Mouse (Mus musculus) hindbrain, embryonic 15.5 days (tissue): ENCODE measurements at regions not wholly inside any gene's neighbourhood (a gene's known extent, or its start where the extent isn't known, plus 50 kb on each side); places are given as distances from the start of the nearest gene placed in this dataset.
A peak's percentile ranks its signal among the peaks of the same experiment; 100 is the strongest.

Source experiments
- ATAC-seq: fragments of 200-750 bp; cut with Nextera tagmentation; 2 replicates; pipeline ENCODE4 v1.8.0; 2017; ENCODE audit warnings: low read depth, moderate number of reproducible peaks, moderate TSS enrichment; ENCODE audit not compliant: low FRiP score
- H3K27ac ChIP-seq: fragments of 300-500 bp; sonication (generic); replicated peaks from 2 replicates; pipeline ENCODE4 v1.5.1; 2015; ENCODE audit warnings: mild to moderate bottlenecking, inconsistent platforms
- H3K27me3 ChIP-seq: fragments of 300-500 bp; sonication (generic); 2 replicates; pipeline ENCODE4 v1.6.1; 2015; ENCODE audit warnings: control low read depth, inconsistent platforms
- H3K36me3 ChIP-seq: fragments of 300-500 bp; sonication (generic); 2 replicates; pipeline ENCODE4 v1.6.1; 2015; ENCODE audit warnings: control low read depth, inconsistent platforms
- H3K4me1 ChIP-seq: fragments of 300-500 bp; sonication (generic); replicated peaks from 2 replicates; pipeline ENCODE4 v1.6.1; 2015; ENCODE audit warnings: control low read depth, inconsistent platforms
- H3K4me2 ChIP-seq: fragments of 300-500 bp; sonication (generic); 2 replicates; pipeline ENCODE4 v1.6.1; 2015; ENCODE audit warnings: moderate library complexity, mild to moderate bottlenecking, inconsistent platforms
- H3K4me3 ChIP-seq: fragments of 300-500 bp; sonication (generic); 2 replicates; pipeline ENCODE4 v1.5.1; 2015; ENCODE audit warnings: mild to moderate bottlenecking, inconsistent platforms
- H3K9ac ChIP-seq: fragments of 300-500 bp; sonication (generic); 2 replicates; pipeline ENCODE4 v1.6.1; 2015; ENCODE audit warnings: inconsistent platforms
- H3K9me3 ChIP-seq: fragments of 300-500 bp; sonication (generic); 2 replicates; pipeline ENCODE4 v1.6.1; 2016; ENCODE audit warnings: control low read depth, inconsistent platforms
- WGBS: fragments of 180-500 bp; shearing (Covaris S2); methylation state at CpG from one replicate; pipeline ENCODE4 v1.1.7; 2015; 5-methylcytosine and 5-hydroxymethylcytosine counted together

DNA sequence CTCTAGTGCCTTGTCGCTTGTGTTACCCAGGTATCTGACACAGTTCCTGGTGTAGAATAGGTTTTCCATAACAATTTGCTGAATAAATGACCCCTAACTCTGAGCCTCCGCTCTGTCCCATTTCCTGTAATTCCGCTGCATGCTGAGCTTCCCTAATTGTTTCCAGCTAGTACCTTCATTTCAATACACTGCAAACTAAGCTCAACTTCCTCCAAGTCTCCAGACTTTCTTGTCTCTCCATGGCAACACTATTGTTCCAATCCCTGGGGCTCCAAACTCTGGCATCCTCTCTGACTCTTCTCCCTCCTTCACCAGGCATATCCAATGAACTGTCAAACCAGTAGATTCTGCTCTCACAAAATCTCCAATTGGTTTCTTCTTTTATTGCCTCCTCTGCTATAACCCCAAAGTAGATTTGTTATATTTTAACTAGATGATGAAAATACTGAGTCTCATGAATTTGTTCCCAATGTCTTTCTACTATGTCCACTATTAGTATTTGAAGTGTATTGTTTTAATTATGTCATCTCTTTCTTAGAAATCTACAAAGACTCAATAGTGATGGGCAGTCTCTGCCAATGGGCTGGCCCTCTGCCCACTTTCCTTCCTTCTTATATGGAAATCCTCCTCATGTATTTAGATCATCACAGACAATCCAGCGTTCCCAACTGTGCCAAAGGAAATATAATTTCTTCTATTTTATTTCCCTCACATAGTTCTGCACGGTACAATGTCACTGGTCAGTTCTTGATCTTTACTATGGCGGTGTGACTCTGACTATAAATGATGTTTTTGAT, 620.8 kb downstream of the Sqor start:
- peak overlapping the region; percentile 6 for H3K27ac ChIP-seq
- 42% methylated on average over 6 of the region's 6 CpGs for WGBS
- H3K4me3 ChIP-seq = no peak overlapping the region
- H3K9ac ChIP-seq = no peak overlapping the region
- H3K9me3 ChIP-seq = no peaks in the 10 kb centered on the region
- no peak overlapping the region for H3K4me2 ChIP-seq
- H3K27me3 ChIP-seq = no peaks in the 10 kb centered on the region
- H3K4me1 ChIP-seq = no peaks in the 10 kb centered on the region
- H3K36me3 ChIP-seq = no peaks in the 10 kb centered on the region
- no peak for ATAC-seq

DNA sequence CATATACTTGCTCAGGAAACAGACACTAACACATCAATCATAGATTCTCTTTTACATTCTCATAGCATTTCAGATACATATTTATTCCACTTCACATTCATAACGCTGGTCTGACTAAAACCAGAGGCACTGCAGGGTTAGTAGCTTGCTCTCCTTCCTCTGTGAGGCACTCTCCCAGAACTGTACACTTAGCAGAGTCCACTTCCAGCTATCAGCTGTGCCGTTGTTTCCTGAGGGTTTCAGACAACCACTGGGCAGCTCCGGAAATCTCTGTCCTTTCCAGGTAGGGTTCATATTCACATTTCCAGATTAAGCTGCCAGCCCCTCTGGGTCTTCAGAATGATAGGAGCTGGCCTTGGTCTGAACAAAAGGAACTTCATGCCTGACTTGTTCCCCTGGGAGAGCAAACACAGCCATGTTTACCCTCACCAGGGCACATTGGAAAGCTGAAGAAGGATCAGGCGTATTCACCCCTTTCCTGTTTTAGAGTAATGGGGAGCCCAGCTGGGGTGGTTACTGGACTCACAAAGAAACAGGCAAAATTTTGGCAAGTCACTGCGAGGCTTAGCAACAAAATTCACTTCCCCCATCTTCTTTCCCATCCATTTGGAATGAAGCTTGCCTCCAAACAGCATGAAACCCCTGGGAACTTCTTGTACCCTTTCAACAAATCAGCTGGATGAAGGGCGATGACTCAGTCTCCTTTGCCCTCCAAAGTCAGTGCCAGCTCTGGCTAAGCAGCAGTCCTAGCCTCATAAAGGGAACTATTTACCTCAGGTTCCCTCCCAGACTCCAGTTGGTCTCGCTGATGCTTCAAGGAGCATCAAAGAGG, 622.0 kb downstream of the Sqor start:
- WGBS = 64% methylated on average over 7 of the region's 7 CpGs
- peak overlapping the region; percentile 60 for H3K27ac ChIP-seq
- ATAC-seq = peak; percentile 87

DNA sequence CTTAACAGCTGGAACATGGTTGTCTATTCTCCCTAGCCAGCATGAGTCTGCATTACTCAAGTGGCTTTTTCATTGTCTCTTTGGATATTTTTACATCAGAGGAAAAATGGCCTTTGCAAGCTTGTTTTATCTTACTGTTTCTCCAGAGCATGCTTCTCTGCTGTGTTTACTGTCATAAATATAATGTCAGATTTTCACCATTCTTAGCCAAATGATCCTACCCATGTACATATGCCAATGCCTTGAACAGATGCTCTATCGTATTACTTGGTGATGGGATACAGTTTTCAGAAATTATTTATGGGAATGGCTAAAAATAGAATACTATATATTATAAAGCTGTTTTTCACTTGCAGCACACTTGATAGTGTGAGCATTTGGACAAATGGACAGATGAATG, 625.9 kb downstream of the Sqor start:
- H3K9ac ChIP-seq = no peak overlapping the region
- WGBS = 81% methylated on average over 1 of the region's 1 CpGs

More for the DNA sequence above, 622.0 kb downstream of the Sqor start:
- Histone ChIP-seq H3K4me1 (no peaks in the 10 kb centered on the region), H3K36me3 (no peaks in the 10 kb centered on the region), H3K9ac (no peak overlapping the region), H3K9me3 (no peaks in the 10 kb centered on the region), H3K4me2 (no peak overlapping the region), H3K4me3 (no peak overlapping the region), H3K27me3 (no peaks in the 10 kb centered on the region)

DNA sequence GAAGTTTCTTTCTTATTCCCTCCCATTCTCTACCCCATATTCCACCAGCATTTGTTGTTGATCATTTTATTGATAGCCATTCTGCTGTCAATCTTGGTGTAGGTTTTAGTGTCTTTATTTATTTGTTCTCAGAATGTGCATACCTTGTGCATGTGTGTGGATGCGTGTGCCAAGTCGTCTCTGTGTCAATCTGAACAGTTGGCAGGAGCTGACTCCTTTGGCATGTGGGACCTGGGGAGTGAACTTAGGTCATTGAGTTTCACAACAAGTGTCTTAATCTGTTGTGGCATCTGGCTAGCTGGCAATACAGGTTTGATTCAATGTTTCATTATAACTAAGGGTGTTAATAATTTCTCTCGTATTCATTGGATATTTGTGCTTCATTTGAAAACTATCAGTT, 629.3 kb downstream of the Sqor start:
- Histone ChIP-seq H3K4me2 (no peak overlapping the region), H3K4me1 (no peaks in the 10 kb centered on the region), H3K4me3 (no peak overlapping the region), H3K27me3 (no peaks in the 10 kb centered on the region), H3K9me3 (no peaks in the 10 kb centered on the region), H3K36me3 (no peaks in the 10 kb centered on the region), H3K27ac (no peak overlapping the region), H3K9ac (no peak overlapping the region)
- WGBS = 90% methylated on average over 3 of the region's 3 CpGs
- no peak for ATAC-seq

More for the DNA sequence above, 625.9 kb downstream of the Sqor start:
- no peaks in the 10 kb centered on the region for H3K4me1 ChIP-seq
- no peak overlapping the region for H3K4me2 ChIP-seq
- no peak overlapping the region for H3K27ac ChIP-seq
- H3K9me3 ChIP-seq = no peaks in the 10 kb centered on the region
- H3K4me3 ChIP-seq = no peak overlapping the region
- no peaks in the 10 kb centered on the region for H3K27me3 ChIP-seq
- ATAC-seq = no peak
- H3K36me3 ChIP-seq = no peaks in the 10 kb centered on the region

DNA sequence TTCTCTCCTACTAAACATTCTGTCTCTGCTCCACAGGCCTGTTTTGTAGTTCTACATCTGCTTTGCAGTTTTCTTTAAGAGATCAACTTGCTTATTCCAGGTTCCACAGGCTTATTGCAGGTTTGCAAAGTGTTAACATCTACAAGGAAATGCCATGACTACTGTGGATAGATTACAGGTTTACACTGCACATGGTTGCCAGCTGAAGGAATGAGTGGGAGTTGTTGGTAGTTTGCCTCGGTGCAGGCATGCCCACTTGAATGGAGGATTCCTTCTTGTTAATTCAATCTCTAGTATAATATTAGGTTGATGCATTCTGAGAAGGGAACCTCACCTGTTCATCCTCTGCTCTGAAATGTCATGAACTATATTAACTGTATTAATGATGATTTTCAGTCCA, 632.5 kb downstream of the Sqor start:
- Histone ChIP-seq H3K4me1 (no peaks in the 10 kb centered on the region), H3K4me3 (no peak overlapping the region), H3K4me2 (no peak overlapping the region), H3K9me3 (no peaks in the 10 kb centered on the region), H3K9ac (no peak overlapping the region), H3K27me3 (no peaks in the 10 kb centered on the region), H3K27ac (no peak overlapping the region), H3K36me3 (no peaks in the 10 kb centered on the region)
- 75% methylated on average over 1 of the region's 1 CpGs for WGBS
- ATAC-seq = no peak

DNA sequence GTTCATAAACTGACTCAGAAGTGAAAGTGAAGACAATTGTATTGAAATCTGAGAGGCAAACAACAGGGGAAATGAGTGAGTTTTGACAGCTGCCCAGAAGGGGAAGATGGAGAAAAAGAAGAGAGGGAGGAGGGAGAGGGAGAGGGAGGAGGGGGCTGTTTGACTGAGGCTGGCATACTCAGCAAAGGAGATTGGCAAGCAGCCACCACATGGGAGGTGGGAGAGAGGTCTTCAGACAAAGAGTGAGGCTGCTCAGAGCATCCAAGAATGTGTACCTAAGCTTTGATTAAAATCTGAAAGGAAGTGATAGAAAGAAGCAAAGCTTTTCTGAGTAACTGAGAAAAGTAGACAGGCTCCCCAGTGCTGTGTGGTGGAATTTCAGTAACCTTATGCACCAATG, 636.0 kb downstream of the Sqor start:
- Histone ChIP-seq H3K9ac (no peak overlapping the region), H3K27ac (no peak overlapping the region)
- 0 out of 2 replicates have a peak, but pooled peaks have one; percentile 19 for ATAC-seq

DNA sequence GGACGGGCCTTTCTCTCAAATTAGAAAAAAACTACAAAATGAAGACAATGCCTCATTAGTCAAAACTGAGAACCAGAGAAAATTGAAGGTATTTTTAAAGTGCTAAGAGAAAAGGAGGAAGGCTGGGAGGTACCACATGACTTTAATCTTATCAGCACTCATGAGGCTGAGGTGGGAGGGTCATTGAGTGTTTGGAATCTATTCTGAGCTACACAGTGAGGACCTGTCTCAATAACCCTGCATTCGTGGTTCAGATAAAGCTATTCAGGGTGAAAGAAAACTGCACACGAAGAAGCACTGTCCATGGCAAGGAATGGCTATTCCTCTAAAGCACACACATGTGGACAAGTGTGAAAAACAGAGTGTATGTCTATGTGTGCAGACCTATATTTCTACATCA, 644.0 kb downstream of the Sqor start:
- Histone ChIP-seq H3K9ac (no peak overlapping the region), H3K27me3 (no peaks in the 10 kb centered on the region), H3K9me3 (no peaks in the 10 kb centered on the region), H3K4me2 (no peak overlapping the region), H3K4me3 (no peak overlapping the region), H3K4me1 (no peaks in the 10 kb centered on the region), H3K27ac (no peak overlapping the region), H3K36me3 (no peaks in the 10 kb centered on the region)
- WGBS = 70% methylated on average over 3 of the region's 3 CpGs
- ATAC-seq = no peak

More for the DNA sequence above, 636.0 kb downstream of the Sqor start:
- Histone ChIP-seq H3K27me3 (no peaks in the 10 kb centered on the region), H3K4me1 (no peaks in the 10 kb centered on the region), H3K4me3 (no peak overlapping the region), H3K36me3 (no peaks in the 10 kb centered on the region), H3K9me3 (no peaks in the 10 kb centered on the region), H3K4me2 (no peak overlapping the region)

DNA sequence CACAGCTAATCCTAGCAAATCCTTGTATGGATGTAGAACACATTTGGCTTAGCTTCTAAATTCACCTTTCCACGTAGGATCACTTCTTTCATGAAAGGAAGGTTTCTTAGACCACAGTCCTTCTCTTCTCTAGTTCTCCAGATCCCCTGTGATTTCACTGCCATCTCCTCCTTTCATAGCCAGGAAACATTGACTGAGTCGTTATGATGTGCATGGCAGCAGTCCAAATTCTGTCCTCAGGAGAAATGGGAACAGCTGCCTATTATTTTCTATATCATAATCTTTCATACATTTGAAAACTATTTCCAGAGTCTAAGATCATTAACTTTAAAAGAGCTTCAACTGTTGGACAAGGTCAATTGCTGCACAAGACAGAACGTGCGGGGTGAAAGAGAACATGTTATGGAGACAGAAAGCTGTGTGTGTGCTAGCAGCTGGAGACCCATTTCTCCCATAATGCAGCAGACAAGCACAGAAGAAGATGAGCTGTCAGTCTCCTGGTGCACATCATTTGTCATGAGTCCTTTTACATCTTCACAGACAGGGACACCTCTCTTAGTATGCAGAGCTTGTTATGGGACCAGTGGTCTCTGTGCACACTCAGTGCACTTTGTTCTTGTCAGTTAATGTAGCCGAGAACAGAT, 631.6 kb upstream of the Sema6d start:
- Histone ChIP-seq H3K4me2 (no peak overlapping the region), H3K27me3 (no peaks in the 10 kb centered on the region), H3K36me3 (no peaks in the 10 kb centered on the region), H3K4me1 (peaks cover 6% of the 10 kb centered on the region), H3K27ac (no peak overlapping the region; the same call in 1 of the 2 replicates), H3K9ac (no peak overlapping the region), H3K9me3 (no peaks in the 10 kb centered on the region), H3K4me3 (no peak overlapping the region)
- WGBS = 40% methylated on average over 5 of the region's 5 CpGs
- no peak for ATAC-seq

DNA sequence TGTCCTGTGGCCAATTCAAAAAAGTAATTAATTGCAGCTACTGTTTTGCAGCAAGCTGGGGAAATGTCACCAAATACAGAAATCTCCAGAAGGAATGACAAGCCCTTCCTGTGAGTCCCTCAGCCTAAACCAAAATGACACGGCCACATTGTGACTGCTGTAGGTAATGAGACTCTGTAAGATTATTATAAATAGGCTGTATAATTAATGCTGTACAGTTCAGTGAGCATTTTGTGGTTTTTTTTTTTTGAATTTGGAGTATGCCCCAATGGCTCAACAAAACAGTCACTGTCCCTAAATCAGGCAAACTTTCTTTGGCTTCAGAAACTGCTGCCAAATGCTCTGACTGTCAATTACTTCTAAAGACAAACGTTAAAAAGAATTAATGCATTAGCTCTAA, 615.9 kb upstream of the Sema6d start:
- H3K27ac ChIP-seq = no peak overlapping the region
- H3K4me2 ChIP-seq = no peak overlapping the region
- H3K9ac ChIP-seq = no peak overlapping the region
- no peak overlapping the region for H3K4me3 ChIP-seq
- no peaks in the 10 kb centered on the region for H3K36me3 ChIP-seq
- WGBS = 39% methylated on average over 2 of the region's 2 CpGs
- H3K4me1 ChIP-seq = 0 out of 2 replicates have a peak, but pooled peaks cover 4% of the 10 kb centered on the region
- H3K27me3 ChIP-seq = no peaks in the 10 kb centered on the region
- no peaks in the 10 kb centered on the region for H3K9me3 ChIP-seq
- ATAC-seq = no peak

DNA sequence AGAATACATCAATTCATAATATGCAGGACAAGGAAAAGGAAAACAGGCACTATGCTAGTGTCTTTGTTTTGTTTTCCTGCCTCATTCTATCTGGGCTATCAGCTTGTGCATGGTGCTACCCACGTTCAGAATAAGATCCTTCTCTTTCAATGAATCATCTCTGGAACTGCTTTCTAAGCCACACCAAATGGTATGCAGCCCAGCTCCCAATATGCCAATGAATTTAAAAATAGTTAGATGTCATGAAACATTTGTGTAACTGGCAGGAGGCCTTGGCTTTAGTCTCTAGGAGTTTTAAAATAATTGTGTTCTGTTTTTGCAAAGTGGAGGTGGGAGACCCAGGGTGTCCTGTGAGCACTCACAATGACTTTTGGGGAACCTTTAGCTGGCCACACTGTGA, 603.1 kb upstream of the Sema6d start:
- no peak overlapping the region for H3K9ac ChIP-seq
- no peak for ATAC-seq
- H3K36me3 ChIP-seq = no peaks in the 10 kb centered on the region
- no peak overlapping the region for H3K4me3 ChIP-seq
- H3K27me3 ChIP-seq = no peaks in the 10 kb centered on the region
- H3K9me3 ChIP-seq = no peaks in the 10 kb centered on the region
- H3K27ac ChIP-seq = no peak overlapping the region
- WGBS = 68% methylated on average over 1 of the region's 1 CpGs
- H3K4me1 ChIP-seq = no peaks in the 10 kb centered on the region
- H3K4me2 ChIP-seq = no peak overlapping the region

DNA sequence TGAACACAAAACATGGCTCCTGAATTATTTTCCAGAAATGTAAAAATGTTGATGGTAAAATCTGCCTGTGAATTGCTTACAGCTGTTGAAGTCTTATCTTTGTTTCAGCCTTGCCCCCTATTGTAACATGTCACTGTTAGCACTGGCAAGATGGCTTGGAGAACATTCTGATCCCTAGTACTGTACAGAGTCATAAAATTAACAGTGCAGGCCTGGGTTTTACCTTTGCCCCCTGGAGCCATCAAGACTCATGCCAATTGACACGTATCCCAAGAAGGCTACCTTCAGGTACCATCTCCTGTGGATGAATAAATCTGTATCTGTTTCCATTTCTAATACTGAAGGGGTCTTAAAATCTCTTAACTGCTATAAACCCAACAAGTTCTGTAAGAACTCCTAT, 583.6 kb upstream of the Sema6d start:
- Histone ChIP-seq H3K9me3 (no peaks in the 10 kb centered on the region), H3K9ac (no peak overlapping the region), H3K4me3 (no peak overlapping the region), H3K27me3 (no peaks in the 10 kb centered on the region), H3K27ac (no peak overlapping the region), H3K36me3 (no peaks in the 10 kb centered on the region), H3K4me2 (no peak overlapping the region), H3K4me1 (no peaks in the 10 kb centered on the region)
- WGBS = 90% methylated on average over 1 of the region's 1 CpGs
- ATAC-seq = no peak

DNA sequence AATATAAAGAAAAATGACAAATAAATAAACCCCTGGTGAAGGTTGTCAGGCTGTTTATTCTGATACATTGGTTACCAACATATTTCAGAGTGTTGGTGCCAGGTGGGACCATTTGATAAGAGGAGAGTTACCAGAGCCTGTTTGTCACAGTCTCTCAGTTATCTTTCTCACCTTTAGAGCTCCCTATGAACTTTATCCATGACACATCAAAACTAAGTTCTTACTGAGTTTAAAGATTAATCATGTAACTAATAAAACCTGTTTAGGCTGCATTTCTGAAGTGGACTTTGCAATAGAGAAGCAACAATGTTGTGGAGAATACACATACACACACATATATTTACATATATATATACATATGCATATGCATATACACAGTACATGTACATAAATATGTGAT, 582.7 kb upstream of the Sema6d start:
- Histone ChIP-seq H3K27ac (no peak overlapping the region), H3K9ac (no peak overlapping the region), H3K9me3 (no peaks in the 10 kb centered on the region), H3K27me3 (no peaks in the 10 kb centered on the region), H3K4me2 (no peak overlapping the region), H3K36me3 (no peaks in the 10 kb centered on the region), H3K4me1 (no peaks in the 10 kb centered on the region), H3K4me3 (no peak overlapping the region)
- ATAC-seq = no peak
